ENCODE assay signal across 8 mouse cellular contexts in the genomic region with DNA sequence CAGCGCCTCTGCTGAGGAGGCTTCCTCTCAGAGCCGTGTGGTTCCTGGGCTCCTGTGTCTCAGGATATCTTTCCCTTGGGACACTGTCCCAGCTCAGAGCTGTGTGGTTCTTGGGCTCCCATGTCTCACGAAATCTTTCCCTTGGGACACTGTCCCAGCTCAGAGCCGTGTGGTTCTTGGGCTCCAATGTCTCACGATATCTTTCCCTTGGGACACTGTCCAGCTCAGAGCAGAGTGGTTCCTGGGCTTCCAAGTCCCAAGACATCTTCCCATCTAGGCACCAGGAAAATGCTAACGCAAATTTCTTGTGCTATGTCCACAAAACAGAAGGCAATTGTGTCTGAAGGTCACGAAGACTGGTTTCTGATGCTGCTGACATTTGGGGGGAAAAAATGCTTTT.
"Had no signal": no experiment of that assay in that cellular context is flagged by ENCODE, and none has a peak within 500 bp of the region (broad histone marks: within the 10 kb centered on the region; RNA-seq: fewer than 3 reads in every experiment).

No protein-coding gene starts in this region.

- DNase-seq: kidney, adult 9 months; kidney, postnatal 14 days; left cerebral cortex, postnatal 4 days; liver, postnatal 0 days; lung, embryonic 14.5 days; thymus, postnatal 25 days had no signal

- ATAC-seq: liver, postnatal 0 days; lung, postnatal 0 days; midbrain, embryonic 15.5 days had no signal
